Mouse (Mus musculus): Measurements from ENCODE around the gene Elane. TPM values are rescaled to one million over a fixed set of nuclear protein-coding genes. Genes with fewer than 3 reads are reported as not detected.
A peak's percentile ranks its signal among the peaks of the same experiment; 100 is the strongest.

Gene Elane
- polyA plus RNA-seq, 1 experiment from 2014 or later, result 0.40 TPM

GRCm38 (mm10) chr10:79909092-79909922 lies 23.3 kb downstream of the Elane start:
- peaks cover 56% of the 10 kb centered on the region for H3K36me3 ChIP-seq
- peak overlapping the region; percentile 3; the same call in 1 of the 2 replicates for H3K9ac ChIP-seq
- peak overlapping the region; percentile 76 for H3K27ac ChIP-seq
- H3K4me1 ChIP-seq, result peaks cover 17% of the 10 kb centered on the region
- 22% methylated on average over 14 of the region's 14 CpGs for WGBS
- H3K4me3 ChIP-seq, result peak overlapping the region; percentile 79
- no peak for ATAC-seq (ENCODE audit: insufficient number of reproducible peaks, low FRiP score, low TSS enrichment, low read depth)
- no peaks in the 10 kb centered on the region for H3K9me3 ChIP-seq
- no peaks in the 10 kb centered on the region for H3K27me3 ChIP-seq
- peak overlapping the region; percentile 57 for H3K4me2 ChIP-seq

- H3K4me2 ChIP-seq, result no peak within 1 kb of the TSS
- WGBS, result 81% methylated on average over 4 of the region's 4 CpGs
- H3K4me1 ChIP-seq, result peaks cover 29% of the 10 kb centered on the region
- peak within 1 kb of the TSS; percentile 76 for H3K27ac ChIP-seq
- ATAC-seq (ENCODE audit: insufficient number of reproducible peaks, low FRiP score, low TSS enrichment, low read depth), result no peak
- H3K9me3 ChIP-seq, result no peaks in the 10 kb centered on the region
- H3K9ac ChIP-seq, result no peak within 1 kb of the TSS
- no peak within 1 kb of the TSS for H3K4me3 ChIP-seq
- no peaks in the 10 kb centered on the region for H3K27me3 ChIP-seq
- H3K36me3 ChIP-seq, result peaks cover 46% of the 10 kb centered on the region
Measured at GRCm38 (mm10) chr10:79910556-79910955, 24.5 kb downstream of the Elane start, which contains the start of gene Gm26602. Gene Gm26602 (plus strand): TSS chr10:79910856.

GRCm38 (mm10) chr10:79912412-79912811 lies 26.4 kb downstream of the Elane start:
- Histone ChIP-seq H3K36me3 (peaks cover 30% of the 10 kb centered on the region), H3K9ac (no peak overlapping the region), H3K27me3 (peaks cover under 1% of the 10 kb centered on the region), H3K4me2 (no peak overlapping the region), H3K27ac (no peak overlapping the region), H3K9me3 (no peaks in the 10 kb centered on the region), H3K4me1 (peaks cover 40% of the 10 kb centered on the region), H3K4me3 (no peak overlapping the region)
- 54% methylated on average over 20 of the region's 20 CpGs for WGBS
- ATAC-seq (ENCODE audit: insufficient number of reproducible peaks, low FRiP score, low TSS enrichment, low read depth), result no peak

GRCm38 (mm10) chr10:79914131-79914947 lies 28.3 kb downstream of the Elane start:
- 65% methylated on average over 11 of the region's 11 CpGs for whole genome bisulfite sequencing
- H3K4me2 ChIP-seq, result no peak overlapping the region
- H3K27me3 ChIP-seq, result peaks cover 20% of the 10 kb centered on the region
- H3K9ac ChIP-seq, result 0 out of 2 replicates have a peak overlapping the region, but pooled peaks have one; percentile 7
- no peaks in the 10 kb centered on the region for H3K9me3 ChIP-seq
- peaks cover 47% of the 10 kb centered on the region for H3K4me1 ChIP-seq
- no peak for ATAC-seq (ENCODE audit: insufficient number of reproducible peaks, low FRiP score, low TSS enrichment, low read depth)
- no peak overlapping the region for H3K4me3 ChIP-seq
- peaks cover 30% of the 10 kb centered on the region for H3K36me3 ChIP-seq
- H3K27ac ChIP-seq, result no peak overlapping the region

- Histone ChIP-seq H3K9ac (0 out of 2 replicates have a peak overlapping the region, but pooled peaks have one; percentile 7), H3K4me2 (peak overlapping the region; percentile 84; the same call in 1 of the 2 replicates), H3K4me3 (no peak overlapping the region), H3K4me1 (peaks cover 46% of the 10 kb centered on the region), H3K9me3 (no peaks in the 10 kb centered on the region), H3K27me3 (peaks cover 28% of the 10 kb centered on the region), H3K27ac (peak overlapping the region; percentile 30; the same call in 1 of the 2 replicates), H3K36me3 (peaks cover 30% of the 10 kb centered on the region)
- whole genome bisulfite sequencing, result 60% methylated on average over 7 of the region's 7 CpGs
- no peak for ATAC-seq (ENCODE audit: insufficient number of reproducible peaks, low FRiP score, low TSS enrichment, low read depth)
Measured at GRCm38 (mm10) chr10:79914948-79915596, 29.0 kb downstream of the Elane start.

- no peaks in the 10 kb centered on the region for H3K9me3 ChIP-seq
- H3K4me1 ChIP-seq, result peaks cover 53% of the 10 kb centered on the region
- peak overlapping the region; percentile 84 for H3K4me2 ChIP-seq
- H3K27ac ChIP-seq, result peak overlapping the region; percentile 84; the same call in 1 of the 2 replicates
- 8% methylated on average over 8 of the region's 8 CpGs for WGBS
- peak overlapping the region; percentile 82 for H3K4me3 ChIP-seq
- peaks cover 22% of the 10 kb centered on the region for H3K36me3 ChIP-seq
- H3K27me3 ChIP-seq, result peaks cover 38% of the 10 kb centered on the region
- H3K9ac ChIP-seq, result peak overlapping the region; percentile 96
- ATAC-seq (ENCODE audit: insufficient number of reproducible peaks, low FRiP score, low TSS enrichment, low read depth), result no peak
Measured at GRCm38 (mm10) chr10:79916081-79916480, 30.0 kb downstream of the Elane start.

GRCm38 (mm10) chr10:79916808-79917531 lies 30.9 kb downstream of the Elane start, which contains the start of gene Kiss1r:
Gene Kiss1r (plus strand): TSS chr10:79916971.
- peak; percentile 74 for ATAC-seq (ENCODE audit: insufficient number of reproducible peaks, low FRiP score, low TSS enrichment, low read depth)
- WGBS, result 2% methylated on average over 42 of the region's 42 CpGs
- no peaks in the 10 kb centered on the region for H3K9me3 ChIP-seq
- peak within 1 kb of the TSS; percentile 84 for H3K27ac ChIP-seq
- peaks cover 13% of the 10 kb centered on the region for H3K36me3 ChIP-seq
- H3K9ac ChIP-seq, result peak within 1 kb of the TSS; percentile 96
- H3K4me1 ChIP-seq, result peaks cover 61% of the 10 kb centered on the region
- H3K4me2 ChIP-seq, result peak within 1 kb of the TSS; percentile 84
- H3K4me3 ChIP-seq, result peak within 1 kb of the TSS; percentile 82
- peaks cover 46% of the 10 kb centered on the region for H3K27me3 ChIP-seq

GRCm38 (mm10) chr10:79917532-79918100 lies 31.6 kb downstream of the Elane start:
- 68% methylated on average over 5 of the region's 5 CpGs for WGBS
- no peaks in the 10 kb centered on the region for H3K9me3 ChIP-seq
- H3K9ac ChIP-seq, result peak overlapping the region; percentile 96; the same call in 1 of the 2 replicates
- no peak for ATAC-seq (ENCODE audit: insufficient number of reproducible peaks, low FRiP score, low TSS enrichment, low read depth)
- H3K4me2 ChIP-seq, result peak overlapping the region; percentile 84
- H3K4me1 ChIP-seq, result peaks cover 61% of the 10 kb centered on the region
- peaks cover 8% of the 10 kb centered on the region for H3K36me3 ChIP-seq
- no peak overlapping the region for H3K27ac ChIP-seq
- peaks cover 53% of the 10 kb centered on the region for H3K27me3 ChIP-seq
- peak overlapping the region; percentile 82 for H3K4me3 ChIP-seq

GRCm38 (mm10) chr10:79918231-79919078 lies 32.4 kb downstream of the Elane start:
- 10% methylated on average over 35 of the region's 35 CpGs for WGBS
- peak overlapping the region; percentile 23 for H3K4me3 ChIP-seq
- no peak for ATAC-seq (ENCODE audit: insufficient number of reproducible peaks, low FRiP score, low TSS enrichment, low read depth)
- peaks cover 61% of the 10 kb centered on the region for H3K4me1 ChIP-seq
- H3K36me3 ChIP-seq, result peaks cover under 1% of the 10 kb centered on the region
- H3K27ac ChIP-seq, result no peak overlapping the region
- peaks cover 61% of the 10 kb centered on the region for H3K27me3 ChIP-seq
- no peaks in the 10 kb centered on the region for H3K9me3 ChIP-seq
- no peak overlapping the region for H3K9ac ChIP-seq
- H3K4me2 ChIP-seq, result peak overlapping the region; percentile 32

- no peaks in the 10 kb centered on the region for H3K9me3 ChIP-seq
- ATAC-seq (ENCODE audit: insufficient number of reproducible peaks, low FRiP score, low TSS enrichment, low read depth), result no peak
- H3K9ac ChIP-seq, result no peak overlapping the region
- H3K4me2 ChIP-seq, result peak overlapping the region; percentile 19
- peaks cover 65% of the 10 kb centered on the region for H3K27me3 ChIP-seq
- peaks cover 54% of the 10 kb centered on the region for H3K4me1 ChIP-seq
- H3K4me3 ChIP-seq, result peak overlapping the region; percentile 20
- WGBS, result 4% methylated on average over 20 of the region's 21 CpGs
- H3K27ac ChIP-seq, result no peak overlapping the region
- no peaks in the 10 kb centered on the region for H3K36me3 ChIP-seq
Measured at GRCm38 (mm10) chr10:79919251-79919849, 33.3 kb downstream of the Elane start.
